Mouse (Mus musculus) CH12.LX (cell line): Measurements from ENCODE around the gene Pex11b. TPM values are rescaled to one million over a fixed set of nuclear protein-coding genes. Genes with fewer than 3 reads are reported as not detected.

Source experiments
- DNase-seq: peaks from one replicate; pipeline ENCODE4 v3.0.0-alpha.2; 2013; ENCODE audit errors: extremely low read depth
- H3K27ac ChIP-seq: 2 replicates; pipeline ENCODE4 v1.5.1; 2012; ENCODE audit warnings: low read depth, mild to moderate bottlenecking, control low read depth, moderate library complexity; ENCODE audit not compliant: insufficient read depth
- H3K27me3 ChIP-seq: replicated peaks from 2 replicates; pipeline ENCODE3; 2012; ENCODE audit warnings: inconsistent platforms
- H3K36me3 ChIP-seq, 2 experiments: replicated peaks in 1 of 2; 2 replicates each; pipeline versions ENCODE3 to v1.6.1; 2012; ENCODE audit warnings: inconsistent platforms in 1 of 2, low read length in 1 of 2, mild to moderate bottlenecking in 1 of 2, mixed read lengths in 1 of 2, moderate library complexity in 1 of 2; ENCODE audit not compliant: control insufficient read depth in 1 of 2, insufficient read depth in 1 of 2
- H3K4me1 ChIP-seq, 2 experiments: 2 replicates each; pipeline ENCODE4 v1.6.1; 2012; ENCODE audit warnings: inconsistent platforms in 1 of 2, moderate library complexity in 1 of 2; ENCODE audit not compliant: insufficient read depth in 2 of 2, control insufficient read depth in 1 of 2
- H3K4me2 ChIP-seq: 2 replicates; pipeline ENCODE4 v1.6.1; 2012; ENCODE audit warnings: low read depth, mild to moderate bottlenecking, control low read depth; ENCODE audit not compliant: poor library complexity, insufficient read depth, severe bottlenecking
- H3K4me3 ChIP-seq, 3 experiments: fragments of 150-350 bp in 1 of 3; sonication (generic) in 1 of 3; replicated peaks in 1 of 3; 2 replicates each; pipeline versions ENCODE3 to v1.5.1; 2011 to 2012; ENCODE audit warnings: low read depth in 2 of 3, low read length in 2 of 3, mild to moderate bottlenecking in 2 of 3, moderate library complexity in 2 of 3, control low read depth in 1 of 3, improper control_type of control experiment in 1 of 3, inconsistent platforms in 1 of 3, mixed read lengths in 1 of 3; ENCODE audit not compliant: poor library complexity in 1 of 3
- H3K79me2 ChIP-seq: replicated peaks from 2 replicates; pipeline ENCODE4 v1.6.1; 2012; ENCODE audit warnings: mild to moderate bottlenecking, moderate library complexity; ENCODE audit not compliant: control insufficient read depth, poor library complexity, insufficient read depth, severe bottlenecking; ENCODE audit errors: extremely low read depth
- H3K9ac ChIP-seq: 2 replicates; pipeline ENCODE4 v1.6.1; 2012; ENCODE audit warnings: low read depth, mild to moderate bottlenecking, control low read depth, moderate library complexity; ENCODE audit not compliant: insufficient read depth
- H3K9me3 ChIP-seq: replicated peaks from 2 replicates; pipeline ENCODE3; 2012; ENCODE audit warnings: low read length, inconsistent platforms, mixed read lengths
- BHLHE40 ChIP-seq: IDR thresholded peaks from 2 replicates; pipeline ENCODE4 v1.6.1; 2011; ENCODE audit warnings: mild to moderate bottlenecking, low read depth, low read length, improper control_type of control experiment
- CTCF ChIP-seq, 2 experiments: IDR thresholded peaks in 1 of 2; conservative IDR thresholded peaks in 1 of 2; 2 replicates each; pipeline ENCODE4 v1.5.1; 2011 to 2012; ENCODE audit warnings: low read depth in 2 of 2, low read length in 2 of 2, improper control_type of control experiment in 1 of 2, inconsistent platforms in 1 of 2, mild to moderate bottlenecking in 1 of 2, moderate library complexity in 1 of 2
- ELF1 ChIP-seq: IDR thresholded peaks from 2 replicates; pipeline ENCODE4 v1.6.1; 2014; ENCODE audit warnings: low read depth, mild to moderate bottlenecking, inconsistent platforms, low read length, improper control_type of control experiment
- EP300 ChIP-seq: IDR thresholded peaks from 2 replicates; pipeline ENCODE4 v1.6.1; 2011; ENCODE audit warnings: low read length, improper control_type of control experiment
- ETS1 ChIP-seq: conservative IDR thresholded peaks from 2 replicates; pipeline ENCODE4 v1.6.1; 2012; ENCODE audit warnings: low read depth, mild to moderate bottlenecking, inconsistent platforms, low read length, improper control_type of control experiment, moderate library complexity
- GABPA ChIP-seq: IDR thresholded peaks from 2 replicates; pipeline ENCODE4 v1.6.1; 2012; ENCODE audit warnings: low read depth, low read length, improper control_type of control experiment, inconsistent platforms; ENCODE audit not compliant: insufficient replicate concordance
- IRF4 ChIP-seq: IDR thresholded peaks from 2 replicates; pipeline ENCODE4 v1.6.1; 2014; ENCODE audit warnings: low read depth, mild to moderate bottlenecking, inconsistent platforms, low read length, improper control_type of control experiment
- JUN ChIP-seq: IDR thresholded peaks from 2 replicates; pipeline ENCODE4 v1.6.1; 2011; ENCODE audit warnings: low read depth, mild to moderate bottlenecking, low read length, improper control_type of control experiment, moderate library complexity; ENCODE audit not compliant: insufficient read depth
- KAT2A ChIP-seq: IDR thresholded peaks from 2 replicates; pipeline ENCODE4 v1.6.1; 2012; ENCODE audit warnings: low read length, improper control_type of control experiment, inconsistent platforms; ENCODE audit not compliant: insufficient replicate concordance
- MAFK ChIP-seq: IDR thresholded peaks from 2 replicates; pipeline ENCODE4 v1.6.1; 2011; ENCODE audit warnings: low read length, improper control_type of control experiment; ENCODE audit not compliant: insufficient replicate concordance
- MAX ChIP-seq: IDR thresholded peaks from 2 replicates; pipeline ENCODE4 v1.6.1; 2011; ENCODE audit warnings: low read length, improper control_type of control experiment
- MYC ChIP-seq: IDR thresholded peaks from 2 replicates; pipeline ENCODE4 v1.6.1; 2011; ENCODE audit warnings: low read depth, mild to moderate bottlenecking, improper control_type of control experiment, low read length
- NELFE ChIP-seq: IDR thresholded peaks from 2 replicates; pipeline ENCODE4 v1.6.1; 2011; ENCODE audit warnings: low read depth, low read length, improper control_type of control experiment
- NRF1 ChIP-seq: IDR thresholded peaks from 2 replicates; pipeline ENCODE4 v1.6.1; 2014; ENCODE audit warnings: low read depth, mild to moderate bottlenecking, inconsistent platforms, low read length, improper control_type of control experiment, moderate library complexity
- POLR2A ChIP-seq: IDR thresholded peaks from 2 replicates; pipeline ENCODE4 v1.6.1; 2011; ENCODE audit warnings: low read depth, mild to moderate bottlenecking, improper control_type of control experiment, low read length
- POLR2AphosphoS2 ChIP-seq: IDR thresholded peaks from 2 replicates; pipeline ENCODE4 v1.6.1; 2011; ENCODE audit warnings: low read depth, low read length, improper control_type of control experiment
- RAD21 ChIP-seq: IDR thresholded peaks from 2 replicates; pipeline ENCODE4 v1.6.1; 2011; ENCODE audit warnings: low read depth, mild to moderate bottlenecking, low read length, improper control_type of control experiment, moderate library complexity
- SMC3 ChIP-seq: IDR thresholded peaks from 2 replicates; pipeline ENCODE4 v1.6.1; 2011; ENCODE audit warnings: low read depth, low read length, improper control_type of control experiment
- UBTF ChIP-seq: IDR thresholded peaks from 2 replicates; pipeline ENCODE4 v1.6.1; 2012; ENCODE audit warnings: low read depth, mild to moderate bottlenecking, inconsistent platforms, low read length, improper control_type of control experiment, moderate library complexity
- USF2 ChIP-seq: conservative IDR thresholded peaks from 2 replicates; pipeline ENCODE4 v1.6.1; 2011; ENCODE audit warnings: low read depth, low read length, improper control_type of control experiment
- ZKSCAN1 ChIP-seq: IDR thresholded peaks from 2 replicates; pipeline ENCODE4 v1.6.1; 2012; ENCODE audit warnings: low read depth, inconsistent platforms, low read length, improper control_type of control experiment, borderline replicate concordance
- ZMIZ1 ChIP-seq: IDR thresholded peaks from 2 replicates; pipeline ENCODE4 v1.6.1; 2012; ENCODE audit warnings: low read depth, mild to moderate bottlenecking, inconsistent platforms, low read length, improper control_type of control experiment
- ZNF384 ChIP-seq: IDR thresholded peaks from 2 replicates; pipeline ENCODE4 v1.6.1; 2012; ENCODE audit warnings: low read depth, low read length, improper control_type of control experiment, inconsistent platforms
- dilution Hi-C: fragments of 300-500 bp; cut with MboI; formaldehyde crosslinking; loops from 2 replicates; pipeline ENCODE4 v1.14.3; 2020; ENCODE audit warnings: low sequenced_read_pairs; ENCODE audit not compliant: extremely low pct_unique_long_range_greater_than_20kb, extremely low pct_ligation_motif_present
- in situ Hi-C: fragments of 300-500 bp; cut with MboI; formaldehyde crosslinking; loops from 3 replicates; pipeline ENCODE4 v1.14.3; 2019; ENCODE audit warnings: low sequenced_read_pairs, low pct_ligation_motif_present, low pct_unique_long_range_greater_than_20kb, mixed read lengths
- polyA plus RNA-seq: library from polyadenylated mRNA; unstranded; fragments of >175 nt; gene quantifications from 2 replicates; pipeline ENCODE4 v1.2.1, GENCODE M21; 2012; ENCODE audit warnings: low read depth; ENCODE audit not compliant: insufficient read length
- total RNA-seq, 2 experiments: library from RNA; depleted of rRNA; stranded (reverse); fragments of 300-350 nt in 1 of 2; fragments of >200 nt in 1 of 2; gene quantifications; 2 replicates each; pipeline ENCODE4 v1.2.3; 2012 to 2014

Pex11b gene
- total and polyA plus RNA-seq, 3 experiments: 23.4 to 33.1 (median 27.9) TPM

DNA sequence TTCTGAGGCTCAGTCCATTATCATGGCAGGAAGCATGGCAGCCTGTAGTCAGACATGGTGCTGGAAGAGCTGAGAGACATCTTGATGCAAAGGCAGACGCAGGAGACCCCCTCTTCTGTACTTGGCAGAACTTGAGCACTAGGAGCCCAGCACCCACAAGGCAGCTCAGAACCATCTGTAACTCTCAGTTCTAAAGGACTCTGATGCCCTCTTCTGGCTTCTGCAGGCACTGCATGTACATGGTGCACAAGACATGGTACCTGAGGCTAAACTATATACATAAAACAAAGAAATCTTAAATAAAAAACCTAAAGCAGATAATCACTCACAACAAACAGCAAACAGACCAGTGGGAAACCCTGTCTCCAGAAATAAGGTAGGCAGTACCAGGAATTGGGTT lies 4.0 kb downstream of the Pex11b start:
- peak; percentile 67 for DNase-seq
- H3K4me2 ChIP-seq: no peak overlapping the region

DNA sequence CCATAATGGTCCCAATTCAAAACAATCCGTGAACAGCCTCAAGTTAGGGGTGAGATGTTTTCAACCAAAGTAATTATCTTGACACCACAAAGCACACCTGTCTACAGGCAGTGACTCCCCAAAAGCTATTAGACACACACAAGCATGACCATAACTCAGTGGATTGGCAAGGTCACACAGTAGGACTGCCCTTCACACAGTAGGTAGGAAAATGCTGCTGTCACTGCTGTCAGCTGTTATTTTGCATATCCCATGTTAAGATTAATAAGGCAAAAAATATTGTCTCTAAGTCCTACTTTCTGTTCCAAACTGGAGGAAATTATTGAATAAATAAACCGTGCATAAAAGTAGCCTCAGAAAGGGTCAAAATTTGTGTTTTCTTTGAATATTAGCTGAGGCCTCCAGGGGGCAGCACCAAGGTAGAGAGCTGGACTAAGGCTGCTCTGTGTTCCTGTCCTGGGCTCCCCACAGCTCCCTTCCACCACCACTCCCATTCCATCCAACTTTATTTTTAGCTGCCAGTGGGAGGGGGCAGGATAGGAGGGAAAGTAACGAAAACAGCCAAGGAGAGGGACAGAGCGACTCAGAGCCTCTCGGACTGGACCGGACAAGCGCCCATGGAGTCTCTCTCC lies 10.0 kb downstream of the Pex11b start, which contains the start of gene Itga10:
Itga10 (plus strand) TSS at position 567 of the 632 bp plus-strand sequence.
- no peak within 1 kb of the TSS for H3K4me3 ChIP-seq
- no peak within 1 kb of the TSS for H3K4me2 ChIP-seq
- H3K79me2 ChIP-seq: no peaks in the 10 kb centered on the region
- H3K27ac ChIP-seq: no peak within 1 kb of the TSS
- H3K9me3 ChIP-seq: no peaks in the 10 kb centered on the region
- H3K36me3 ChIP-seq: peaks cover 21 to 79% of the 10 kb centered on the region in 2 experiments
- no peak within 1 kb of the TSS for H3K9ac ChIP-seq
- H3K27me3 ChIP-seq: no peaks in the 10 kb centered on the region
- dilution Hi-C loops: no loop called here
- in situ Hi-C loops: loop anchor here (5.0 kb wide), 1 partner anchor 103 kb away; no protein-coding TSS in a partner anchor
- TF ChIP-seq NELFE: no peak
- no peak for TF ChIP-seq EP300
- peak; percentile 36 for TF ChIP-seq RAD21
- peak; percentile 99 for TF ChIP-seq ZKSCAN1
- no peak for TF ChIP-seq GABPA
- no peak for TF ChIP-seq UBTF
- no peak for TF ChIP-seq JUN
- no peak for TF ChIP-seq MAX
- peak; percentile 24 to 73; a peak in 2 of 4 replicates for TF ChIP-seq CTCF (conservative IDR thresholded peaks at IDR 0.05 in 1 of 2, IDR thresholded peaks at IDR 0.05 in 1 of 2; ENCODE audit: low read depth in 2 of 2, low read length in 2 of 2)
- TF ChIP-seq POLR2AphosphoS2: no peak
- no peak for TF ChIP-seq MYC
- TF ChIP-seq KAT2A: no peak
- no peak for TF ChIP-seq NRF1
- no peak for TF ChIP-seq IRF4
- TF ChIP-seq USF2: no peak
- TF ChIP-seq POLR2A: no peak
- no peak for TF ChIP-seq BHLHE40
- peak; percentile 66 for TF ChIP-seq SMC3
- no peak for TF ChIP-seq MAFK
- TF ChIP-seq ZNF384: no peak
- TF ChIP-seq ELF1: no peak
- no peak for TF ChIP-seq ZMIZ1
- peaks cover 11 to 14% of the 10 kb centered on the region in 2 experiments for H3K4me1 ChIP-seq
- peak; percentile 39 for DNase-seq

More for the DNA sequence above, 4.0 kb downstream of the Pex11b start:
- H3K36me3 ChIP-seq: peaks cover 24 to 67% of the 10 kb centered on the region in 2 experiments
- dilution Hi-C loops (no loop called here), in situ Hi-C loops (no loop called here)
- no peaks in the 10 kb centered on the region for H3K27me3 ChIP-seq
- TF ChIP-seq RAD21: peak; percentile 75
- TF ChIP-seq ETS1: no peak
- TF ChIP-seq EP300: no peak
- peak; percentile 63 for TF ChIP-seq SMC3
- TF ChIP-seq CTCF (conservative IDR thresholded peaks at IDR 0.05 in 1 of 2, IDR thresholded peaks at IDR 0.05 in 1 of 2; ENCODE audit: low read depth in 2 of 2, low read length in 2 of 2): peak in 1 of 2 experiments; percentile 83
- TF ChIP-seq ZNF384: no peak
- peaks cover 6 to 21% of the 10 kb centered on the region in 2 experiments for H3K4me1 ChIP-seq
- H3K79me2 ChIP-seq: peaks cover 6% of the 10 kb centered on the region; the same call in 1 of the 2 replicates
- H3K9me3 ChIP-seq: no peaks in the 10 kb centered on the region
- H3K4me3 ChIP-seq: no peak overlapping the region
- H3K27ac ChIP-seq: no peak overlapping the region
- H3K9ac ChIP-seq: no peak overlapping the region
